Mouse (Mus musculus): ENCODE data around the gene Olfr1360.
"Not testable (repeated sequence)": the region's sequence is repeated elsewhere in the genome, so short reads cannot be mapped to it uniquely, and the experiment has no call there.

GRCm38 (mm10) chr13:21721107-21721756, 44.0 kb upstream of the Olfr1360 start:
- not testable (repeated sequence) for TF ChIP-seq CTCF (IDR thresholded peaks at IDR 0.05; ENCODE audit: low read depth, low read length); TAL1 (conservative IDR thresholded peaks at IDR 0.05; ENCODE audit: low read depth, low read length)

Data from G1E (cell line).